Mouse (Mus musculus) c-Kit-positive CD71-positive TER-119-negative erythroid progenitor cells, embryonic 14.5 days (primary cell): ENCODE data around the gene Galr2.

ENCODE experiments used
- DNase-seq: peaks from one replicate; pipeline ENCODE4 v3.0.0-alpha.2; 2013; ENCODE audit warnings: low read depth

The Galr2 gene

DNA sequence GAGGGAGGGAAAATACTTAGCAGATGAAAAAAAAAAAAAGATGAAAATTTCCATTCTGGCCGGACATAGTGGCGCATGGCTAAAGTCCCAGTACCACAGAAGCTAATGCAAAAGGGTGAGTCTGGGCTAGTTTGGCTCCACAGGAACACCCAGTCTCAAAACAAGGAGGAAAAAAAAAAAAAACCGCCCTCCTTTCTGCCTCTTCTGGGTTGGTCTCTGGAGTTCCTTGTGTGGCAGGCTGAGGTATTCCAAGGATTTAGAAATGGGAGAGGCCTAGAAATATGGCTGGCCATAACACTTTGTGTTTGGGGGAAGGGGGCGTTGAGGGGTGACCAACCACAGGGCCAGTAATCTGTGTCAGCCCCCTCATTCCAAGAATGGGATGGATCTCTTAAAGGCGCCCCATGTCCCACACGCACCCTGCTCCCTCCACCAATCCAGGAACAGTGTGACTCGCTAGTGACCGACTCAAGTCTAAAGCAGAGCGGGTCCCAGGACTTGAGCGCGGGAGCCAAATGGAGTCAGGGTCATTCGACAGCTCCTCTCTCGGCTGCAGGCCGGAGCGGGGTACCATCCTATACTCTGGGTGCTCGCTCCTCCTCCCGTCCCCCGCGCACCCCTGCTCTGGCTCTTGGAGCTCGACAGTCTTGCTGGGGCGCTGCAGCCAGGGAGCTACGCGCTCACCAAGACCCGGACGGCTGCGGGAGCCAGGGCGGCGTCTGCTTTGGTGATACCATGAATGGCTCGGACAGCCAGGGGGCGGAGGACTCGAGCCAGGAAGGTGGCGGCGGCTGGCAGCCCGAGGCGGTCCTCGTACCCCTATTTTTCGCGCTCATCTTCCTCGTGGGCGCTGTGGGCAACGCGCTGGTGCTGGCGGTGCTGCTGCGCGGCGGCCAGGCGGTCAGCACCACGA, at the start of gene Galr2:
Gene Galr2, plus strand, starts transcription at position 189 of the 913 bp plus-strand sequence.
- no peak for DNase-seq

- DNase-seq, result no peak
Measured at GRCm38 (mm10) chr11:116232427-116232826, 48.3 kb upstream of the Galr2 start.

DNA sequence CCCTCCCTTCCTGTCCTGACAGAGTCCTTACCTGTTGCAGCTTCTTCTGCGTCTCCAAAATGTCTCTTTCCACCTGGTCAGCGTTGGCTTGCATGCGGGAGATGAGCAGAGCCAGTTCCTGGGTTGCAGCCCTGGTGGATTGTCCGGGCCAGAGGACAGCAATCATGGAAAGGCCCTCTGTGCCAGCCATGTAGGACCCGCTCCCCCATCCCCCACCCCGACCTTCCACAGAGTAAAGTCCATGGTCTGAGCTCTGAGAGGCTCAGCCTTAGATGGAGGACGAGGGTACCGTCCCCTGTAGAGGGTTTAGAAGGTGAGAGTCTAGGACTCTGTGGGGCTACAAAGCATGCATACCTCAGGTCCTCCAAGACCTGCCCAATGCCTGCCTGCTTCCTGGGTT, 45.8 kb upstream of the Galr2 start:
- DNase-seq, result no peak

DNA sequence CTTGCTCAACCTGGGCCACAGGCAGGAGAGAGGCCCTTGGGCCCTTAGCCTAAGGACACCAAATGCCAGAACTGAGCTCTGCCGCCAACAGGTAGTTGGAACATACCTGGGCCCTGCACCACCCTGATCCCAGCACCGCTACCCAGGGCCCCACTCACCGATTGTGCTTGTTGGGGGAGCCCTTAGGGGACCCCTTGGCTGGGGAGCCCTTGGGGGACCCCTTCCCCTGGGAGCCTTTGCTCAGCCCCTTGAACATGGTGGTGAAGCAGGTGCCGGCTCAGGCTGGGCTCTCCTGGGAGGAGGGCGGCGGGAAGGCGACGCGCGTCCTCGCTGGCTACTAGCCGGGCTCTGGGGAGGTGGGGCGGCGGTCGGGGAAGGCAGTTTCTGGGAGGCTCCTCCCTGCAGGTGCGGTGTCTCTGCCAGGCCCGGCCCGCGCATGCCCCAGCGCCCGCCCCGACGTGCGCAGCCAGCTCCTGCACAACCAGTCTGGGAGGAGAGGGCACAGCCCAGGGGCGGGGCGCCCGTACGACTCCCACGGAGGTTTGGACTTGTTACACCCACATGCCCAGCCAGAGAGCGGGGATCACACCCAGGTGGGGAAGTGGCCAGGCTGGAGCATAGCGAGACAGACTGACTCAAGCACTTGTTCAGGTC, 42.9 kb upstream of the Galr2 start, which contains the start of gene Evpl:
Gene Evpl, minus strand, starts transcription at position 336 of the 654 bp plus-strand sequence.
- DNase-seq, result peak; percentile 31

- DNase-seq, result no peak
Measured at GRCm38 (mm10) chr11:116239797-116240196, 40.9 kb upstream of the Galr2 start.

- no peak for DNase-seq
Measured at GRCm38 (mm10) chr11:116241744-116242235, 38.9 kb upstream of the Galr2 start.

DNA sequence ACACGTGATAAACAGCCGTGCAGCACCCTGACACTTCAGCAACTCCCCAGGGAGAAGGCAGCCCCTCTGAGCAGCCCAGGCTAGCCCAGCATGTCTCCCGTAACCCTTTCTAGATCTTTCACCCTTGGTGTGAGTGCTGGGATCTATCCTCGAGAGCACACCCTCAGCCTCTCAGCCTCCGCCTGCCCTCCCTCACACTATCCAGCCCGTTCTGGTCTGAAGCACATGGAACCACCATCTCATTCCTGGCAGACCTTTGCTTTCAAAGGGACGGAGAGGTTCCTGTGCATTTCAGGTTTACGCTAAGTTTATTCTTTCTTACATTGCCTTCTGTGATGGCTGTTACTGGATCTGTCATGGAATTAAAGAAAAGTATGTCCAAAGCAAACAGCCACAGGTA, 36.2 kb upstream of the Galr2 start:
- DNase-seq, result no peak

- no peak for DNase-seq
Measured at GRCm38 (mm10) chr11:116245616-116246015, 35.1 kb upstream of the Galr2 start.

DNA sequence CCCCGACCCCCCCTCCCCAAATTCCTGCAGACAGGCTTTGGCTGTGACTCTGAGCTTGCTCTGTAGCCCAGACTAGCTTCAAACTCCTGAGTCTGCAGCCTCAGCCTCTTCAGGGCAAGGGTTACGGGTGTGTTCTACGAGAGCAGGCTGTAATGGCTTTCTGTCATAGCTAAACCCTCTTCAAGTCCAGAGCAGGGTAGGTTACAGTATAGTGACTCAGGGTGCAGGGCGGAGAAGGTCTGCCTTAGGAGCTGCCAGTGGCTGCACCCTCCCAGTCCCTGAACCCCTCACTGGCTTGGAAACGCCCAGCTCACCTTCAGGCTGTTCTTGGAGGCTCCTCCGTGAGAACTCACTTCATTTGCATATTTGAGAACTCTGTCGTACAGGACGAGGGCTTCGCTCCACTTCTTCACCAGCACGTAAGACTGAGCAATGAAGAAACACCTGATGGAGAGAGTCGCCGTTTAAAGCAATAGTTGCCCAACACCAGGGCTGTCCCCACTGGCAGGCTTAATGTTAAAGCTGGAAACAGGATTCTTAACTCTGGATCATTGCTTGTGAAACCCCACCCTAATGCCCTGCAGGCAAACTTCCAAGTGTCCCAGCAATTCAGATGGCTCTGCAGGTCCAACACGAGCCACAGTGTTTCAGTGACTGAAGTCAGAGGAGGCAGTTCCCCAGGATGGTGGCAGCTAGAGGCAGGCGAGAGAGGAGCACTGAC, 33.1 kb upstream of the Galr2 start:
- no peak for DNase-seq

DNA sequence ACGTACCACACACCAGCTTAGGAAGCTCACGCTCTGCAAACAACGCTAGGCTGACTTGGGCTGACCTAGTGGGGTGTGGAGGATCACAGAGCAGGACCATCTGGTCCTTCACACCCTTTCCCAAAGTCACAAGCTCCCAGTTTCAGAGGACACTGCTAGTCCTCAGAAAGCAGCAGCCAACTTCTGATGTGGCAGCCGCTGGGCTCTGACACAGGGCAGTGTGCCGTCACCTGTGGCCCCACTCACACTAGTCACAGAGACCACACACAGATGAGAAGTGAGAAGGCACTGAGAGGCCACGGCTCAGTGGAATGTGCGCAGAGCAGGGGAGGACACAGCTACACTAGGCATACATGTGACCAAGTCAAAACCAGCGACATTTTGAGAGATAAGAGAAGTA, 29.8 kb upstream of the Galr2 start:
- DNase-seq, result no peak

DNA sequence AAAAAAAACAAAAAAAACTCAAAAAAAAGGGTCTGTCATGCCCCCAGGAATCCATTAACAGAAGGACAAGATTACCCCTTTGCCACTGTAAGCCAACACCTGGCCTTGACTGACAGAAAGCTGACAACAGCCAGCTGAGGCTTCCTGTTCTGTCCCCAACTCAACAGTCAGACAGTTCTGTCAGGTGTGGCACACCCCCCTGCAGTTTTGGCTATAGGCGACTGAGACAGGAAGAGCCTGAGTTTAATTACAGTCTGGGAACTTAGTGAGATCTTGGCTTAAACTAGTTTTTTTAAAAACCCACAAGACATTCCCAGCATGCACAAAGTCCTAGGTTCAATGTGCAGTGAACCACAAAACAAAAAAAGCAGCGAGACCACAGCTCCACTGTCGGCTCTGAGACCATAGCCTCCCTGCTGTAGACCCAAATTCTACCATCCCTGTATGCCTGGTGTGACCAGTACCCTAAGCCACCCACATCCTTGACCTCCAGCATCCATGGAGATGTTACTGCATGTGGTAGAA, 27.6 kb upstream of the Galr2 start:
- no peak for DNase-seq

DNA sequence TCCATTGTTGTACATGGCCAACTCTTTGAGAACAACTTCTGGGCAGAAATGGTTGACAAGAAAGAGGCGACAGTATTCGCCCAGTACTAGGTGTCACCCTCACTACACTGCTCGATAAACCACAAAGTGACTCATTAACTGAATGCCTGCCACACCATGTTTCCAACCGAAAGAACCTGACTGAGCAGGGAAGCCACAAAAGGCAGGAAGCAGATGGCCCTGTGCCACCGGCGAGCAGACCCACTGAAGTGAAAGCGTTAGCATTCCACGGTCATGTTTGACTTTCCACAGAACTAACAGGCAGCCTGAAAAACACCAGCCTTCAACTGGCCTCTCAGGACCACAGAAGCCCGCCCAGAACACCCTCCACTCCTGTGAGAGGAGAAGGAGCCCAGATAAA, 26.1 kb upstream of the Galr2 start:
- DNase-seq, result no peak

DNA sequence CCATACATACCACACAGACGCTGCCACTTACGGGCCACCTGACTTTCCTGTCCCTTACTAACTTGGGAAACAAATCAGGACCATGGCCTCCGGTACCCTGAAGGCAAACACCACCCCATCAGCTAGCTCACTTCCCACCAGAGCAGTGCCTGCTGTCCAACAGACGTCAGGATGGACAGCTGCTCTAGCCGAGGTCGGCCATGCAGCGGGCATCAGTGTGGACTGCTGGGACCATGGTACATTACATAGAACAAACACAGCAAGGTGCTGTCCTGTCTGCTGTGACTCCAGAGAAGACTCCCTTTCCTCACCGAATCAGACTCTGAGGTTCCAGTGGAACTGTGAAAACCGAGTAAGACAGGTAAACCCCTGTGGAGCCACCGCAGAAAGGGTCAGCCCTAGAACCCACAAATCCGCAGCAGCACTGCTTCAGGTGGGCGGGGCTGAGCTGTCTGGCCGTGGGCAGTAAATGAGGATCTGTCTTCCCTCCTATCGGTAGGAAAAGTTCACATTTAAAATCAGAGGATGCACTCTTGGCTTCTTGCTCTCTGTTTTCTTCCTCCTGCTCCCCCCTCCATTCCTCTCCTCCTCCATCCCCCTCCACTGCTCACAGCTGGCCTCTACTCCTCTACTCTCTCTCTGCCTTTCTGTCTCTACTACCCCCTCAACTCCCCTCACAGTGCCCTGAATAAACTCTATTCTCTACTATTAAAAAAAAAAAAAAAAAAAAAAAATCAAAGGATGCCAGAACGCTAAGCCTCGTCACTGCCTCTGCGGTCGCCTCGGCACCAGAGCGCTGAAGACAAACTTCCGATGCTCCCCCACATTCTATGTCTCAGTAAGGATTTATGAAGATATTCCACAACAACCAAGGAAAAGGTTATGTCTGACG, 25.4 kb upstream of the Galr2 start:
- DNase-seq, result no peak

GRCm38 (mm10) chr11:116255982-116256675, 24.6 kb upstream of the Galr2 start:
- no peak for DNase-seq

GRCm38 (mm10) chr11:116259461-116259860, 21.3 kb upstream of the Galr2 start:
- DNase-seq, result no peak

DNA sequence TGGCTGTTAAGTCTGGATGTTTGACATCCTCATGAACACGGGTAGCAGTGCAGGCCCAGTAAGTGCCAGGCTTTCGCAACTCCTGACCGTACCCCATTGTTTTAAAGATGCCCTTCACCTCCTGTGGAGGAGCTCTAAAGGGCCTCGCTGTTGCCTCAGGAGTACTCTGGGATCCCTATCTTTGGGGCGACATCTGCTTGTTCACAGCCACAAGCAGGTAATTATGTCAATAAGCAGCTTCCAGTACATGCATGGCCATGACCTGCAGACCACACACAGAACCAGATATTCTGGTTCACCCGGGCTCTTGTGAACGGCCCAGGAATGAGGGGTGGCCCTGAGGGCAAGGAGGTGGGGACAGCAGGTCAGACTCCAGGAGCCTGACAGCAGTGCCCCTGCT, 20.5 kb upstream of the Galr2 start:
- no peak for DNase-seq

DNA sequence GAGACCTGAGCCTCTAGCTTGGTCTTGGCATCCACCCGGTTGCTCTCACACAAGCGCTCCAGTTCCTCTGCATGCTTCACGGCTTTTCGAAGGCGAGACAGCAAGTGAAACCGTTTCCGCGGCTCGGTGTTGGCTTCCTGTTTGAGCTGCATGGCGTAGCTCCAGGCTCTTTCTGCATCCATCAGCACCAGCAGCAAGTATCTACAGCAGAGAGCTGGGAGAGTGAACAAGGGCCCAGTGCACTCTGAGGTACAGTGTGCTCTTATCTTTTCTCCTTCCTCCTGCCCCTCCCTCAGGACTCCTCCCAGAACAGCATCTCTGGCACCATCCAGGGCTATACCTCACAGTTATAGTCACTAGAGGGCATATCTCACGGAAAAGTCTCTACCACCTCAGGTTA, 15.4 kb upstream of the Galr2 start:
- DNase-seq, result no peak

GRCm38 (mm10) chr11:116265850-116266249, 14.9 kb upstream of the Galr2 start:
- no peak for DNase-seq

GRCm38 (mm10) chr11:116267637-116268036, 13.1 kb upstream of the Galr2 start:
- no peak for DNase-seq

GRCm38 (mm10) chr11:116268313-116268712, 12.4 kb upstream of the Galr2 start:
- no peak for DNase-seq

- no peak for DNase-seq
Measured at GRCm38 (mm10) chr11:116269560-116269959, 11.2 kb upstream of the Galr2 start.
